Mouse (Mus musculus) bone marrow macrophage, adult 2 months (primary cell): ENCODE data around the gene Hist1h1c.

Experiments
- CTCF ChIP-seq: IDR thresholded peaks from 2 replicates; pipeline ENCODE4 v1.5.1; 2012; ENCODE audit warnings: low read depth, mild to moderate bottlenecking, low read length, moderate library complexity
- POLR2A ChIP-seq: IDR thresholded peaks from 2 replicates; pipeline ENCODE4 v1.6.1; 2012; ENCODE audit warnings: mild to moderate bottlenecking, low read depth, low read length, borderline replicate concordance

GRCm38 (mm10) chr13:23710374-23711089, 28.1 kb upstream of the Hist1h1c start, which contains the start of gene Hfe:
- TF ChIP-seq CTCF (no peak), POLR2A (no peak)
